Mouse (Mus musculus) right cerebral cortex, adult 2 months (tissue): Measurements from ENCODE around the gene Hoxa4.

ENCODE experiments used
- DNase-seq, 2 experiments: peaks; one replicate each; pipeline ENCODE4 v3.0.0; 2021 to 2022; ENCODE audit warnings: low spot score in 2 of 2

Hoxa4 gene

GRCm38 (mm10) chr6:52228475-52229465, 37.2 kb upstream of the Hoxa4 start:
- no peak for DNase-seq

GRCm38 (mm10) chr6:52227470-52228222, 36.1 kb upstream of the Hoxa4 start:
- DNase-seq: no peak

- DNase-seq: no peak
Measured at GRCm38 (mm10) chr6:52226569-52227257, 35.2 kb upstream of the Hoxa4 start.

GRCm38 (mm10) chr6:52225612-52226568, 34.3 kb upstream of the Hoxa4 start:
- no peak for DNase-seq

GRCm38 (mm10) chr6:52224895-52225611, 33.5 kb upstream of the Hoxa4 start:
- no peak for DNase-seq

- DNase-seq: no peak
Measured at GRCm38 (mm10) chr6:52223939-52224760, 32.6 kb upstream of the Hoxa4 start.

GRCm38 (mm10) chr6:52222729-52223128, 31.2 kb upstream of the Hoxa4 start:
- DNase-seq: no peak

GRCm38 (mm10) chr6:52221993-52222685, 30.6 kb upstream of the Hoxa4 start:
- no peak for DNase-seq

GRCm38 (mm10) chr6:52221337-52221992, 29.9 kb upstream of the Hoxa4 start, which contains the start of gene Hoxa7:
Gene Hoxa7 (minus strand): TSS chr6:52221854.
- DNase-seq: peak; percentile 76 to 80

GRCm38 (mm10) chr6:52220865-52221310, 29.3 kb upstream of the Hoxa4 start:
- no peak for DNase-seq

GRCm38 (mm10) chr6:52220003-52220864, 28.7 kb upstream of the Hoxa4 start:
- DNase-seq: peak in 1 of 2 experiments; percentile 31

- DNase-seq: no peak
Measured at GRCm38 (mm10) chr6:52219234-52219942, 27.8 kb upstream of the Hoxa4 start.

- no peak for DNase-seq
Measured at GRCm38 (mm10) chr6:52218643-52219215, 27.2 kb upstream of the Hoxa4 start.

GRCm38 (mm10) chr6:52217895-52218642, 26.5 kb upstream of the Hoxa4 start:
- DNase-seq: no peak

- no peak for DNase-seq
Measured at GRCm38 (mm10) chr6:52217459-52217768, 25.9 kb upstream of the Hoxa4 start.
